Comparison of ENCODE assay signal across 30 mouse cellular contexts in the genomic region with DNA sequence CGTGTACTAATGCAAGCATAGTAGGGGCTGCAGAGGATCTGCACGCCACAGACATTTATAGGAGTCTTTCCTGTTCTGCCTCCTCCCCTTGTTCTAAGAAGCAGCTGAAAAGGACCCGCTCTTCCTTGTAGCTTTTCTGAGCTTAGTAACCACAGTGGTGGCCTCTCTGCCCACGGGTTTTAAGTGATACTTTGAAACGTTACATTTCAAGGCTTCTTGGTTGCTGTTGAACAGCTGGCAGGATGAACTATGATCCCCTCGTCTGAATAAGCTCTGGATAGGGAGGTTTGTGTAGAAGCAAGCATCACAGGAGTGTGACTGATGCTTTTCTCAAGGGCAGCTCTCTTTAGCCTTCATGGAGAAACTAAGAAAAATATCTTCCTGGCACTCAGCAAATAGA. TPM values are rescaled to one million over a fixed set of nuclear protein-coding genes. Genes with fewer than 3 reads are reported as not detected.
"Had no signal": no experiment of that assay in that cellular context is flagged by ENCODE, and none has a peak within 500 bp of the region (broad histone marks: within the 10 kb centered on the region; RNA-seq: fewer than 3 reads in every experiment).

No protein-coding gene starts in this region.

- H3K27ac ChIP-seq: heart, adult 2 months; heart, embryonic 13.5 days; heart, embryonic 15.5 days; hindbrain, embryonic 13.5 days; hindbrain, embryonic 15.5 days; hindbrain, postnatal 0 days; kidney, embryonic 15.5 days; limb, embryonic 12.5 days; limb, embryonic 15.5 days; liver, embryonic 12.5 days; liver, embryonic 14.5 days had no signal

- H3K4me2 ChIP-seq: heart, embryonic 11.5 days; heart, embryonic 13.5 days; heart, embryonic 15.5 days; hindbrain, embryonic 13.5 days; hindbrain, embryonic 15.5 days; kidney, embryonic 15.5 days; limb, embryonic 12.5 days; limb, embryonic 15.5 days; liver, embryonic 12.5 days had no signal

- H3K9ac ChIP-seq: heart, embryonic 13.5 days; heart, embryonic 15.5 days; hindbrain, embryonic 13.5 days; hindbrain, embryonic 15.5 days; kidney, embryonic 15.5 days; limb, embryonic 12.5 days; limb, embryonic 15.5 days; liver, embryonic 12.5 days; liver, embryonic 14.5 days had no signal

- H3K4me3 ChIP-seq: heart, adult 2 months; heart, embryonic 13.5 days; heart, embryonic 15.5 days; hindbrain, embryonic 13.5 days; hindbrain, embryonic 15.5 days; kidney, embryonic 15.5 days; limb, embryonic 12.5 days; limb, embryonic 15.5 days; liver, embryonic 12.5 days had no signal

- ATAC-seq: hindbrain, postnatal 0 days; intestine, embryonic 16.5 days; liver, embryonic 12.5 days had no signal

- DNase-seq: gastrocnemius, postnatal 14 days; gastrocnemius, postnatal 36 days; heart, adult 11 months; heart, adult 2 months; heart, postnatal 14 days; heart, postnatal 36 days; kidney, adult 11 months; kidney, adult 2 months; kidney, adult 9 months; kidney, postnatal 14 days; kidney, postnatal 36 days; layer of hippocampus, adult 9-11 months; layer of hippocampus, postnatal 36 days; left cerebral cortex, postnatal 4 days had no signal

- H3K9me3 ChIP-seq: heart, embryonic 13.5 days; heart, embryonic 15.5 days; hindbrain, embryonic 13.5 days; hindbrain, embryonic 15.5 days; kidney, embryonic 15.5 days; limb, embryonic 12.5 days; limb, embryonic 15.5 days; liver, embryonic 12.5 days had no signal

- H3K36me3 ChIP-seq: heart, embryonic 13.5 days; heart, embryonic 15.5 days; hindbrain, embryonic 13.5 days; hindbrain, embryonic 15.5 days; kidney, embryonic 15.5 days; limb, embryonic 12.5 days; limb, embryonic 15.5 days; liver, embryonic 12.5 days had no signal

- H3K4me1 ChIP-seq: heart, embryonic 13.5 days; heart, embryonic 15.5 days; hindbrain, embryonic 13.5 days; hindbrain, embryonic 15.5 days; kidney, embryonic 15.5 days; limb, embryonic 12.5 days; limb, embryonic 15.5 days; liver, embryonic 12.5 days had no signal

- H3K27me3 ChIP-seq: heart, embryonic 15.5 days; hindbrain, embryonic 15.5 days; kidney, embryonic 15.5 days; limb, embryonic 12.5 days; limb, embryonic 15.5 days; liver, embryonic 12.5 days had no signal

RNA-seq across cellular contexts. Expression of gene Slc35f3, which starts 28.6 kb away (rescaled TPM):
- total RNA-seq: gastrocnemius, postnatal 36 days; heart, adult 2 months; heart, postnatal 14 days; heart, postnatal 36 days; hematopoietic stem cell, adult 5-6 weeks; liver, adult 2 months had no signal
- polyA plus RNA-seq: heart, adult 2 months; heart, embryonic 11.5 days; heart, embryonic 15.5 days; heart, postnatal 0 days; liver, adult 2 months; liver, embryonic 12.5 days; liver, embryonic 14.5 days; liver, embryonic 16.5 days had no signal
